Mouse (Mus musculus) spleen, adult 2 months (tissue): ENCODE data around the gene Rnf130.

Experiments
- CTCF ChIP-seq: fragments of 200-500 bp; IDR thresholded peaks from 2 replicates; pipeline ENCODE4 v1.5.1; 2011; ENCODE audit warnings: mild to moderate bottlenecking, inconsistent platforms; ENCODE audit not compliant: insufficient read depth, insufficient read length, insufficient replicate concordance; ENCODE audit errors: extremely low read depth
- POLR2A ChIP-seq: fragments of 200-500 bp; IDR thresholded peaks from 2 replicates; pipeline ENCODE4 v1.6.1; 2011; ENCODE audit warnings: low read depth, low read length, inconsistent platforms

DNA sequence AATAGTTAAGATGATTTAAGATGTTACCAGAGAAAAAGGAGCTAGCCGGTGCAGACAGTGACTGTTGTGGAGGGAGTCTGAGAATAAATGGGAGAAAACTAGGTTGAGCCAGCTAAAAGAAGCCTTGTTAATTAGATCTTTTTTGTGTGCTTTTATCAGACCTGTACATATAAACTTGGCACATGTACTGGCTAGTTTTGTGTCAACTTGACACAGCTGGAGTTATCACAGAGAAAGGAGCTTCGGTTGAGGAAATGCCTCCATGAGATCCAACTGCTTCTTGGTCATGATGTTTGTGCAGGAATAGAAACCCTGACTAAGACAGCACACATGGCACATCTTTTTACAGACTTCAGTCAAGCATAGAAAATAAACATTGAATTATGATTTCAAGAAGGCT lies 32.6 kb downstream of the Rnf130 start:
- TF ChIP-seq POLR2A (no peak), CTCF (no peak)
